Mouse (Mus musculus) intestine, embryonic 14.5 days (tissue): ENCODE results near the gene Pigc. TPM values are rescaled to one million over a fixed set of nuclear protein-coding genes. Genes with fewer than 3 reads are reported as not detected.

Experiments
- ATAC-seq: fragments of 200-750 bp; cut with Nextera tagmentation; replicated peaks from 2 replicates; pipeline ENCODE4 v1.8.0; 2017; ENCODE audit warnings: low read depth, moderate number of reproducible peaks, moderate TSS enrichment, moderate library complexity; ENCODE audit not compliant: low FRiP score, low TSS enrichment
- DNase-seq: peaks from one replicate; pipeline ENCODE4 v3.0.0-alpha.2; 2018; ENCODE audit warnings: low spot score
- H3K27ac ChIP-seq: fragments of 300-500 bp; sonication (generic); 2 replicates; pipeline ENCODE4 v1.5.1; 2014; ENCODE audit warnings: low read depth, mild to moderate bottlenecking, control low read depth
- H3K27me3 ChIP-seq: fragments of 300-500 bp; sonication (generic); replicated peaks from 2 replicates; pipeline ENCODE4 v1.6.1; 2014; ENCODE audit warnings: low read length, control low read depth; ENCODE audit not compliant: control insufficient read depth, insufficient read depth
- H3K36me3 ChIP-seq: fragments of 300-500 bp; sonication (generic); 2 replicates; pipeline ENCODE4 v1.6.1; 2014; ENCODE audit warnings: low read length, control low read depth; ENCODE audit not compliant: control insufficient read depth, insufficient read depth
- H3K4me1 ChIP-seq: fragments of 300-500 bp; sonication (generic); replicated peaks from 2 replicates; pipeline ENCODE4 v1.6.1; 2014; ENCODE audit warnings: low read length, control low read depth, mixed read lengths; ENCODE audit not compliant: control insufficient read depth, insufficient read depth
- H3K4me2 ChIP-seq: fragments of 300-500 bp; sonication (generic); 2 replicates; pipeline ENCODE4 v1.6.1; 2014; ENCODE audit warnings: low read length
- H3K4me3 ChIP-seq: fragments of 300-500 bp; sonication (generic); 2 replicates; pipeline ENCODE4 v1.5.1; 2014; ENCODE audit warnings: low read depth, low read length, control low read depth, mixed read lengths
- H3K9ac ChIP-seq: fragments of 300-500 bp; sonication (generic); 2 replicates; pipeline ENCODE4 v1.6.1; 2014; ENCODE audit warnings: mild to moderate bottlenecking, low read length
- H3K9me3 ChIP-seq: fragments of 300-500 bp; sonication (generic); 2 replicates; pipeline ENCODE4 v1.6.1; 2016; ENCODE audit warnings: low read length, control low read depth; ENCODE audit not compliant: control insufficient read depth
- whole genome bisulfite sequencing: fragments of 180-500 bp; shearing (Covaris S2); extraction: QIAGEN DNeasy Blood & Tissue Kit; methylation state at CpG from one replicate; pipeline ENCODE4 v1.1.7; 2014; 5-methylcytosine and 5-hydroxymethylcytosine counted together
- polyA plus RNA-seq: library from polyadenylated mRNA; unstranded; fragments of >200 nt; fragmentation: Nextera tagmentation; extraction: Ambion mirVana; gene quantifications from 2 replicates; pipeline ENCODE4 v1.2.1, GENCODE M21; 2014

The Pigc gene
- polyA plus RNA-seq, 1 experiment from 2014 or later, result 40.3 TPM

DNA sequence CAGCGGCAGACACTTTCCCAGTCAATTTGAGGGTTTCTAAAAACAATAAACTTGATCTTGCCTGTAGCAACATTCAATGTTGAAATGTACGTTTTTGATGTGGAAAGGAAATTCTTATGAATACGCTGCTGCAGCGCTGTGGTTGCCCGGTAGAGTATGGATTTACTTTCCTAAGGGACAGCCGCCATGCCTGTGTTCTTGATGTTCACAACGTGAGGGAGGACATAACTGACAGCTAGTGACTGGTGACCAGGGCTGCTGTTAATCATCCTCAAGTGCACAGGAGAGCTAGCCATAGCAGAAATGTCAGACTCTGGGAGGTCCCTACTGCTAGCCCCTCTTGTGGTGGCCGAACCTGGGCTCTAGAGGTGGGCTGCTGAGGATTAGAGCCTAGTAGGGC lies 40.1 kb downstream of the Pigc start:
- H3K4me2 ChIP-seq, result no peak overlapping the region
- H3K27ac ChIP-seq, result peak overlapping the region; percentile 24
- H3K4me3 ChIP-seq, result no peak overlapping the region
- WGBS, result 60% methylated on average over 8 of the region's 8 CpGs
- DNase-seq (peak; percentile 16), ATAC-seq (no peak)
- H3K9ac ChIP-seq, result no peak overlapping the region
- no peaks in the 10 kb centered on the region for H3K9me3 ChIP-seq
- H3K36me3 ChIP-seq, result no peaks in the 10 kb centered on the region
- H3K4me1 ChIP-seq, result peaks cover 25% of the 10 kb centered on the region
- H3K27me3 ChIP-seq, result no peaks in the 10 kb centered on the region

DNA sequence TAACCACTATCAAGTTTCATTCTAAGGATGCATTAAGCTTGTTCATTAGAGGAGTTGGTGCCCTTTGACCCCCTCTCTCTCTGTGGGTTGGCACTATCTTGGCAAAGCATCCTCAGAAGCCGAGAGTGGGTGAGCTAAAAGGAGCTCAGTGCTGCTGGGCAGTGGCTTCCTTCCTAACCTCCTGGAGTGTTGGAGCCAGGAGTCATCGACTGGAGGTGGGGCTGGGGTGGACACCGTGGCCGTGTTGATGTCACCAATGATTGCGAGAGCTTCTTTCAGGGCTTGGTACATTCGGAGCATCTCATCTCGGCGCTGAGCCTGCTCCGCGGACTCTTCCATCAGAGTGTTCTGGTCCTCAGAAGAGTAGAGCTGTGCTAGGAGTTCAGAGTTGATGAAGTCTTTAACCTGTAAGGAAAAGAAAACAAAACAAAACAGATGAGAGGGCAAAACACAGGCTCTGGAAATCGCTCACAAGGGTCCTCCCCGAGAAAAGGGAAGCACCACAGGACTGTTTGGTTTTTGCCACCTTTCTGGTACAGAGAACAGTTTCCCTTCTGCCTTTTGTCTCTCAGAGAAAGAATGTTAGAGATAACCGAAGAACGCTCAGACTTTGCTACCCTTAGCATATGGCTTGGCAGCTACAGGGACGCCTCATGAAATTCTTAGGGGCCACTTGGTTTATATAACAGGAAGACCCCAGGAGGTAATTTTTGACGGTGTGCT lies 42.7 kb downstream of the Pigc start:
- H3K9ac ChIP-seq, result no peak overlapping the region
- no peak overlapping the region for H3K4me3 ChIP-seq
- ATAC-seq, result no peak
- H3K27ac ChIP-seq, result no peak overlapping the region
- DNase-seq, result no peak
- no peaks in the 10 kb centered on the region for H3K27me3 ChIP-seq
- 73% methylated on average over 16 of the region's 16 CpGs for WGBS
- H3K4me1 ChIP-seq, result peaks cover 28% of the 10 kb centered on the region
- H3K4me2 ChIP-seq, result no peak overlapping the region
- no peaks in the 10 kb centered on the region for H3K9me3 ChIP-seq
- H3K36me3 ChIP-seq, result no peaks in the 10 kb centered on the region

DNA sequence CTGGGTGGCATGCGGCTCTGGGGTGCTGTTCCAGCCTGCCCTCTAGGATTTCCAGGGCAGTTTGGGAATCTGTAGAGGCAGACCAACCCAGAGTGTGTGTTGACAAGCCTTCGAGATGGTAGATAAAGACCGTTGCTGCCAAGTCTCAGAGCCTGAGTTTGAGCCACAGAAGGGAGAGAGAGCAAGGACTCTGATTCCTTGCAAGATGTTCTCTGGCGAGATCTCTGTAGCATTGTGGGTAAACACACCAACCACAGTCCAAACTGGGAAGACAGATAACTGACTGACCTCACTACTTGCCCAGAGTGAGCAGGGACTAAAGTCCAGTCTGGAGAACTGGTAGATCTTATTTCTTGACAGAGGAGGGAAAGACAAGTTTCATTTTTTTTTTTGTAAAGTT lies 44.6 kb downstream of the Pigc start:
- Histone ChIP-seq H3K4me2 (no peak overlapping the region), H3K9me3 (no peaks in the 10 kb centered on the region), H3K4me1 (peaks cover 42% of the 10 kb centered on the region), H3K4me3 (no peak overlapping the region), H3K36me3 (no peaks in the 10 kb centered on the region), H3K9ac (no peak overlapping the region), H3K27me3 (no peaks in the 10 kb centered on the region), H3K27ac (no peak overlapping the region)
- DNase-seq (no peak), ATAC-seq (no peak)
- 63% methylated on average over 4 of the region's 4 CpGs for WGBS

DNA sequence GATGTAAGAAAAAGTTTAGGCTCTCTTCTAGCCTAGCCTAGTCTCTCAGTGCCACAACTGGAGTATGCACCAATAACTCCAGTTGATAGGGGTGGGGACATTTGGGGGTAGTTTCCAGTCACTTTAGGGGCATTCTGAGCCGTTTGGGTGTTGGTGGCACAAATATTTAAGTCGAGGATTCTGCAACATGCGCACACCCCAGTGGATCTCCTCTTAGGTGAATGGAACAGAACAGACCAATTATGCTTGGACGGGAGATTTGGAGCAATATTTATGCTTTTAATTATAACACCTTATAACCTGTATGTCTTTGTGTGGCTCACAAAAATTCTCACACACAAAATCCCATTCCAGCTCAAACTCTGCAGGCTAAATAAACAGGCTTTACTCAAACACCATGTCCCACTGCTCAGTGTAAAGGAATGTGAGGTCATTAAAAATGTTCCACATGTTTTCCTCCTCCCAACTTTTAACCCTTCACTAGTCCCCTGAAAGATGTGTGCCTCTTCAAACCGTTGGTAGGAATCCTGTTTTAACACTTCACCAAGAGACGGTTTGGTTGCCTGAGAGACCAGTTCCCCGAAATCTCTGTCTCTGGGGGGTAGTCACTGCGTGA lies 46.4 kb downstream of the Pigc start:
- Histone ChIP-seq H3K27ac (peak overlapping the region; percentile 86), H3K27me3 (no peaks in the 10 kb centered on the region), H3K36me3 (no peaks in the 10 kb centered on the region), H3K4me1 (peaks cover 38% of the 10 kb centered on the region), H3K9ac (no peak overlapping the region), H3K4me3 (no peak overlapping the region), H3K9me3 (no peaks in the 10 kb centered on the region), H3K4me2 (no peak overlapping the region)
- DNase-seq, result no peak
- WGBS, result 37% methylated on average over 8 of the region's 8 CpGs
- no peak for ATAC-seq

DNA sequence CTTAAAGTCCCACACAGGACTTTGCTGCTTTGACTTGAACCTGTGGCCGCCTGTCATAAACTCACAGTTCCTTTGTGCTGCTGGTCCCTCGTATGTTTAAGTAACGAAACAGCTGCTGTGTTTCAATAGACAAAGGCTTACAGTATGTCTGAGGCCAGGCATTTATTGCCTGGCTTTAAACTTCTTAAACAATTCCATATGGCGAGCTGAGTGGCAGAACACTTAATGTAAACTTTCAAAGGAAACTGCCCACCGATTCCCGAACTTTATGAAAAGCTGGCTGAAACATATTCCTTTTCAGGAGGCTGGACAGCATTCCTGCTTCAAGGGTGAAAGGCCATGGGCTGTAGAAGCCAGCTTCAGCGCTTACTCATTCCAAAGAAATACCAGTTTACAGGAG lies 48.0 kb downstream of the Pigc start:
- ATAC-seq (no peak), DNase-seq (no peak)
- Histone ChIP-seq H3K4me1 (peaks cover 53% of the 10 kb centered on the region), H3K9ac (no peak overlapping the region), H3K36me3 (no peaks in the 10 kb centered on the region), H3K4me3 (no peak overlapping the region), H3K27ac (peak overlapping the region; percentile 86), H3K9me3 (no peaks in the 10 kb centered on the region), H3K27me3 (no peaks in the 10 kb centered on the region), H3K4me2 (no peak overlapping the region)
- 11% methylated on average over 7 of the region's 7 CpGs for WGBS

DNA sequence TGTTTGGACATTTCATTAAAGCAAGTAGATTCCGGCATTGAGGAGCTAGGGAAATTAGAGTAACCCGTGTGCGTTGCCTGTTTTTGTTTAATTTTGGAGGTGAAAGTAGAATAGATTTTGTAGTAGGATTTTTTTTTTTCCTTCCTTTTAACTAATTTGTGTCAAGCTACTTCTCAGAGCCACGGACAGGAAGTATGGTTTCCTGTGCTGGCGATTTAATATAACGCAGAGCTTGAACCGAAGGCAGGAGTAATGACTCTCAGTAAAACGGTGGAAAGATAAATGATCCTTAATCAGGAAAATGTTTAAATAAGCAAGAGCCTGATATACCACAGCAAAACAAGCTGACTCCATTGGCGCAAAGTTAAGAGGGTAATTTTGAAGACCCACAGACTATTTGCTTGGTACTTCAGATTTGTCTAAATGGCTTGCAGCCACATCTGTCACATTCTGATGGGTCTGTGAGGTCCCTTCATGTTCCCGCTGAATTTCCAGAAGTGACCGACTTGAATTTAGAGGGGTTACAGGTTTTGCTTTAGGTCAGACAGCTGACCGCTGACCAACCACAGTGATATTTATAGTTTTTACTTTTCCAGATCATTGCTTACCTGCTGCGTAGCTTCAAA lies 49.1 kb downstream of the Pigc start:
- Histone ChIP-seq H3K4me1 (peaks cover 53% of the 10 kb centered on the region), H3K4me2 (0 out of 2 replicates have a peak overlapping the region, but pooled peaks have one; percentile 7), H3K27me3 (no peaks in the 10 kb centered on the region), H3K9me3 (no peaks in the 10 kb centered on the region), H3K36me3 (no peaks in the 10 kb centered on the region), H3K4me3 (no peak overlapping the region), H3K9ac (no peak overlapping the region), H3K27ac (peak overlapping the region; percentile 86)
- ATAC-seq, result no peak
- WGBS, result 26% methylated on average over 13 of the region's 13 CpGs
- peak; percentile 51 for DNase-seq

DNA sequence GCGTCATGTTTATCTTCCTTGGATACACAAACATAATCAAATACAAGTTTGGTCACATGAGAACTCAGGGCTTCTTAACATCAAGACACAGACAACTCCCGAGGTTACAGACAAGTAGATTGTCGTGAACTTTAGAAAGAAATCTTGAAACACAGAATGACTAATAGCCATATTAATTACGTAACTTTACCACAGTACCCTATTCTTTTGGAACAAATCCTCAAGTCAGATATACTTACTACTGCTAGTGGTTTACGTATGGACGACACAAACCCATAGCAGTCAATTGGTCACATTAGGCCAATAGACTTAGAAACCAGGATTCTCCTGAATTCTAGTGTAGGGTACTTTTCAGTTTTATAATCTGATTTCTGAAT lies 49.6 kb downstream of the Pigc start:
- no peaks in the 10 kb centered on the region for H3K9me3 ChIP-seq
- H3K4me1 ChIP-seq, result peaks cover 54% of the 10 kb centered on the region
- DNase-seq, result no peak
- no peak overlapping the region for H3K9ac ChIP-seq
- no peaks in the 10 kb centered on the region for H3K27me3 ChIP-seq
- no peak for ATAC-seq
- no peak overlapping the region for H3K4me2 ChIP-seq
- 55% methylated on average over 6 of the region's 6 CpGs for WGBS
- no peaks in the 10 kb centered on the region for H3K36me3 ChIP-seq
- no peak overlapping the region for H3K4me3 ChIP-seq
- H3K27ac ChIP-seq, result peak overlapping the region; percentile 86

DNA sequence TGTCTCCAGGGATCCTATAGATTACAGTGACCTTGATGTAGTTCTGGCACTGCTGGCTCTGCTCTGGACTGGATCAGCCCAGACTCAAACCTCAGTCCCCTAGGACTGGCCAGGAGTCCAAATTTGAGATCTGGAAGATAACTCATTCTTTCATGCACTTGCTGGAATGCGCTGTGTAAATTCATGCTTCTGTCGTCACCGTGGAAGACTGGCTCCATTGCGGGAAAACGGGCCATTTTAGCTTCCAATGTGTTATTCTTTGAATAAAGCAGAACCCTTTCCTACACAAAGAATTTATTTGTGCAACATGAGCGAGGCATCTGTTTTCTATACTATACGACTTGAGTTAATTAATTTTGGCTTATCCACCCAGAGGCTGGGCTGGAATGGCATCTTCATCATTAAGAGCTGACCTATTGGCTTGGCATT lies 51.3 kb downstream of the Pigc start:
- H3K4me3 ChIP-seq, result no peak overlapping the region
- H3K9me3 ChIP-seq, result no peaks in the 10 kb centered on the region
- no peaks in the 10 kb centered on the region for H3K36me3 ChIP-seq
- peaks cover 54% of the 10 kb centered on the region for H3K4me1 ChIP-seq
- peak; percentile 59 for ATAC-seq
- no peak overlapping the region for H3K4me2 ChIP-seq
- H3K9ac ChIP-seq, result no peak overlapping the region
- 36% methylated on average over 7 of the region's 7 CpGs for whole genome bisulfite sequencing
- H3K27ac ChIP-seq, result peak overlapping the region; percentile 35; the same call in 1 of the 2 replicates
- DNase-seq, result peak; percentile 54
- H3K27me3 ChIP-seq, result no peaks in the 10 kb centered on the region
